Mouse (Mus musculus) C2C12 (cell line): ENCODE data around the gene Ndufs7.

Experiments used
- CTCF ChIP-seq: IDR thresholded peaks from one replicate; pipeline ENCODE4 v1.5.1; 2011; ENCODE audit not compliant: control insufficient read depth, insufficient read depth, insufficient read length
- FOSL1 ChIP-seq: IDR thresholded peaks from one replicate; pipeline ENCODE4 v1.8.0; 2011; ENCODE audit warnings: mild to moderate bottlenecking, low read length; ENCODE audit not compliant: poor library complexity, insufficient read depth, severe bottlenecking
- USF1 ChIP-seq: IDR thresholded peaks from one replicate; pipeline ENCODE4 v1.6.1; 2011; ENCODE audit warnings: low read depth, mild to moderate bottlenecking, control low read depth, moderate library complexity

GRCm38 (mm10) chr10:80252011-80252410 is 3.1 kb downstream of the Ndufs7 start:
- TF ChIP-seq CTCF (no peak), USF1 (no peak), FOSL1 (no peak)
